9 mouse cellular contexts compared by ENCODE assay signal in genomic region chr12:78055956-78056355, GRCm38 (mm10).
DNase-seq lines count a peak whose midpoint lies in the region; ATAC-seq and TF ChIP-seq lines count a peak whose summit lies in the region.
"Had no signal": no experiment of that assay in that cellular context is flagged by ENCODE, and none has a peak within 500 bp of the region (broad histone marks: within the 10 kb centered on the region; RNA-seq: fewer than 3 reads in every experiment).

No protein-coding gene starts in this region.

- H3K4me2 ChIP-seq in forebrain, embryonic 14.5 days (ENCODE audit: low read length) = peak overlapping the region; percentile 43
- peak overlapping the region; percentile 47 for H3K4me2 ChIP-seq in hindbrain, embryonic 12.5 days (replicated peaks)

- H3K4me1 ChIP-seq in heart, adult 2 months (ENCODE audit: control insufficient read depth, insufficient read depth, low read length) = no peaks in the 10 kb centered on the region
- no peaks in the 10 kb centered on the region for H3K4me1 ChIP-seq in forebrain, embryonic 14.5 days (ENCODE audit: control insufficient read depth, insufficient read depth, low read length)
- H3K4me1 ChIP-seq in hindbrain, embryonic 12.5 days = peaks cover 3% of the 10 kb centered on the region; the same call in 1 of the 2 replicates

- no peak overlapping the region for H3K27ac ChIP-seq in heart, adult 2 months
- H3K27ac ChIP-seq in forebrain, embryonic 14.5 days (ENCODE audit: low read depth, low read length) = no peak overlapping the region
- H3K27ac ChIP-seq in hindbrain, embryonic 12.5 days = no peak overlapping the region

- TF ChIP-seq POLR2A in heart, adult 2 months (IDR thresholded peaks at IDR 0.05; ENCODE audit: insufficient read depth, low read depth, low read length) = no peak

- no peak overlapping the region for H3K9ac ChIP-seq in heart, adult 2 months (ENCODE audit: low read depth, low read length)
- peak overlapping the region; percentile 38; the same call in 1 of the 2 replicates for H3K9ac ChIP-seq in forebrain, embryonic 14.5 days (ENCODE audit: low read length)
- peak overlapping the region; percentile 38; the same call in 1 of the 2 replicates for H3K9ac ChIP-seq in hindbrain, embryonic 12.5 days

- H3K4me3 ChIP-seq in heart, adult 2 months = no peak overlapping the region
- no peak overlapping the region for H3K4me3 ChIP-seq in forebrain, embryonic 14.5 days (ENCODE audit: low read depth, low read length)
- 0 out of 2 replicates have a peak overlapping the region, but pooled peaks have one; percentile 10 for H3K4me3 ChIP-seq in hindbrain, embryonic 12.5 days
- H3K4me3 ChIP-seq: myocyte had no signal

- peak; percentile 70 for ATAC-seq in forebrain, embryonic 14.5 days
- 0 out of 2 replicates have a peak, but pooled peaks have one; percentile 32 for ATAC-seq in hindbrain, embryonic 12.5 days (ENCODE audit: low FRiP score)

- H3K79me2 ChIP-seq in heart, adult 2 months (replicated peaks; ENCODE audit: control insufficient read depth, insufficient read depth, low read length) = no peaks in the 10 kb centered on the region

- intact Hi-C loops in heart, adult 2 months (cut with DNase I) = loop anchor here (2.0 kb wide), 2 partner anchors 33 to 759 kb away; no protein-coding TSS in a partner anchor
- intact Hi-C loops in heart, postnatal 25 days (cut with DNase I) = loop anchor here (2.0 kb wide), 1 partner anchor 33 kb away; no protein-coding TSS in a partner anchor

- no peaks in the 10 kb centered on the region for H3K9me3 ChIP-seq in forebrain, embryonic 14.5 days (replicated peaks; ENCODE audit: control insufficient read depth, low read length)
- H3K9me3 ChIP-seq in hindbrain, embryonic 12.5 days (replicated peaks) = no peaks in the 10 kb centered on the region

- no peak for TF ChIP-seq EP300 in heart, adult 2 months (IDR thresholded peaks at IDR 0.05; ENCODE audit: insufficient read depth, low read depth, low read length)

- no peaks in the 10 kb centered on the region for H3K36me3 ChIP-seq in heart, adult 2 months (ENCODE audit: control insufficient read depth, insufficient read depth, low read length)
- H3K36me3 ChIP-seq in forebrain, embryonic 14.5 days (ENCODE audit: control insufficient read depth, insufficient read depth, low read length) = no peaks in the 10 kb centered on the region
- H3K36me3 ChIP-seq in hindbrain, embryonic 12.5 days = no peaks in the 10 kb centered on the region

- peak; percentile 12 to 54 for DNase-seq in heart, adult 2 months
- no peak for DNase-seq in heart, postnatal 25 days (ENCODE audit: low spot score)
- DNase-seq in c-Kit-positive CD71-positive TER-119-negative erythroid progenitor cells, embryonic 14.5 days (ENCODE audit: low read depth) = peak; percentile 4
- DNase-seq in forebrain, embryonic 14.5 days (ENCODE audit: low spot score) = peak; percentile 60
- DNase-seq in layer of hippocampus, postnatal 14 days (ENCODE audit: low spot score in 2 of 2) = peak; percentile 56 to 68
- DNase-seq in lung, postnatal 25 days (ENCODE audit: low spot score) = peak; percentile 13
- DNase-seq in right cerebral cortex, postnatal 10 days (ENCODE audit: low spot score in 2 of 2) = peak; percentile 58 to 69

- TF ChIP-seq CTCF in heart, adult 2 months (IDR thresholded peaks at IDR 0.05) = peak; percentile 76

- H3K27me3 ChIP-seq in heart, adult 2 months (ENCODE audit: control insufficient read depth, insufficient read depth, low read length) = peaks cover 2% of the 10 kb centered on the region; the same call in 1 of the 2 replicates
- H3K27me3 ChIP-seq in forebrain, embryonic 14.5 days (replicated peaks; ENCODE audit: control insufficient read depth, insufficient read depth, low read length) = no peaks in the 10 kb centered on the region
- peaks cover 7% of the 10 kb centered on the region; the same call in 1 of the 2 replicates for H3K27me3 ChIP-seq in hindbrain, embryonic 12.5 days

- WGBS in heart, adult 2 months = 4% methylated on average over 9 of the region's 9 CpGs
- WGBS in forebrain, embryonic 14.5 days = 3% methylated on average over 9 of the region's 9 CpGs
- WGBS in hindbrain, embryonic 12.5 days = 6% methylated on average over 9 of the region's 9 CpGs
